Mouse (Mus musculus): ENCODE results near the gene Gabarapl1.
"Not testable (repeated sequence)": the region's sequence is repeated elsewhere in the genome, so short reads cannot be mapped to it uniquely, and the experiment has no call there.

Gabarapl1 gene

GRCm38 (mm10) chr6:129532942-129533860, at the start of gene Gabarapl1:
Gene Gabarapl1, plus strand, starts transcription at chr6:129533160.
- in situ Hi-C loops (cut with MboI, MseI): no loop called here

DNA sequence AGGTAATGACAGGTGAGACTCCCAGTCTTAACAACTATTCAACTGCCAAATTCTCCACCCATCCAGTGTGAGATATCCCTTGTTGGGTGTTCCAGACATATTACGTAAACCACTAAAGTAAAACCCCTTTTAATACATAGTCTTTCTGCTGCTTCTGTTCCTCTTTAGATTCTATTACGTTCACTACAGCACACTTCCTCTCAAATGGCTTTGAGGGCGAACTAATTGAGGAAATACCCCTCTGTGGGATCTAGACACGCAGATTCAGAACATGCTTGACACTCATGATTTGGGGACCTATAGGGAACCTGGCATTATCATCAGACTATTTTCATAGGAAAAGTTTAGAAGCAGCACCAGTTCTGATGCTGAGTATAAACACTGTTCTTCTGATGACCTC, 38.0 kb upstream of the Gabarapl1 start:
- in situ Hi-C loops (cut with MboI, MseI): no loop called here

- in situ Hi-C loops (cut with MboI, MseI): no loop called here
These were observed 35.4 kb upstream of the Gabarapl1 start for GRCm38 (mm10) chr6:129497345-129498218.

DNA sequence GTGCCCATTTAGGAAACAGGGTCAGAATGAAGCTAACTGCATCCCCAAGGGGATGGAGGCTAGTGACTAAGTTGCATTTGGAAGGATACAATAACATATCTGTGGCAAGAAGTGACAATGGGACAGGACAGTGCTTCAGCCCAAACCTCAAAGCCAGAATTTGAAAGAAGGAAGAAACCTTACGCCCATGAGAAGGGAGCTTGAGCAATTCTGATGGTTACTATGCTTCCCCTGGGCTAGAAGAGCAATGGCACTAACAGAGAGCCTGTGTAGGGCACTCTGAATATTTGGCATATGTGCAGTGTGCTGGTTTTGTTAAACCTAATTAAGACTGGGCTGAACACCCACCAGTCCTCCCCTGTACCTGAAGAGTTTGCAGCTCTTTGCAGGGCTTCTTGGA, 33.4 kb upstream of the Gabarapl1 start:
- in situ Hi-C loops (cut with MboI, MseI): not testable (repeated sequence)

DNA sequence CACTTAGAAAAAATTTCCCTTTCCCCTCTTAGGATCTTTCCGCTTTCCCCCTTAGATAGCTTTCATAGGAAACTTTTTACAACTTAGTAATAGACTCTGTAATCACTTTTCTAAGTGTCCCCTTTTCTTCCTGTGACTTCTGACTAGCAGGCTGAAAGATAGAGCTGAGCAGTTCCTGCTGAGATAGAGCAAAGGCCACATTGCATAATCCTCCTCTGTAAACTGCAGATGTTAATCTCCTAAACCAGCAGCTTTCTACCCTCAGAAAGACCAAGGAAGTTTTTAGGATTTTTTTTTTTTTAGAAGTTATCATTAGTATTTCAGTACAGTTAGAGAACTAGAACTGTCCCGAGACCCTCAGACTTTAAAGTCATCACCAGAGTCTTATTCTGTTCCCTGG, 29.5 kb upstream of the Gabarapl1 start:
- in situ Hi-C loops (cut with MboI, MseI): no loop called here

DNA sequence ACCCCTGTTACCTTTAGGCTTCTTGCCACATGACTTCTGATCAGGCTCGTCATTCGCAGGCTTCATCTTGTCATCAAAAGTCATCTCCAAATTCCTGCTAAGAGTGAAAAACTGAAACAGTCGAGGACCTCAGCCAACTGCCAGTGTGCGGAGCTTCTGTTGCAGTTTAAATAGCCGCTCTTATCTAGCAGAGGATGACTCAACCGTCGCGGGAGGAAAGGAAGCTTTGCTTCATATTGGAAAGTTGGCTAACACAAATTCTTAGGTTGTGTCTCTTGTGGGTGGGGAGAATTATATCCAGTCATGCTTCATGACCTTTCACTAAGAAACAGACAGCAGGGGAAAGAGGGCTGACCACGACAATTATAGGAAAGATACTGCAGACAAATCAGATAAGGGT, 25.9 kb upstream of the Gabarapl1 start, which contains the start of gene Olr1:
Gene Olr1, minus strand, starts transcription at position 142 of the 400 bp plus-strand sequence.
- in situ Hi-C loops (cut with MboI, MseI): no loop called here

- in situ Hi-C loops (cut with MboI, MseI): loop anchor here (10.0 kb wide), 1 partner anchor 126 kb away; the partner anchor contains the start of gene Clec12b
These were observed 22.6 kb upstream of the Gabarapl1 start for GRCm38 (mm10) chr6:129510120-129510911.

- in situ Hi-C loops (cut with MboI, MseI): loop anchor here (10.0 kb wide), 1 partner anchor 128 kb away; the partner anchor contains the start of gene Clec12b
These were observed 20.6 kb upstream of the Gabarapl1 start, which contains the start of gene Tmem52b for GRCm38 (mm10) chr6:129512367-129512766. Gene Tmem52b, plus strand, starts transcription at chr6:129512555.

GRCm38 (mm10) chr6:129512868-129513267, 20.1 kb upstream of the Gabarapl1 start:
- in situ Hi-C loops (cut with MboI, MseI): loop anchor here (10.0 kb wide), 1 partner anchor 128 kb away; the partner anchor contains the start of gene Clec12b

DNA sequence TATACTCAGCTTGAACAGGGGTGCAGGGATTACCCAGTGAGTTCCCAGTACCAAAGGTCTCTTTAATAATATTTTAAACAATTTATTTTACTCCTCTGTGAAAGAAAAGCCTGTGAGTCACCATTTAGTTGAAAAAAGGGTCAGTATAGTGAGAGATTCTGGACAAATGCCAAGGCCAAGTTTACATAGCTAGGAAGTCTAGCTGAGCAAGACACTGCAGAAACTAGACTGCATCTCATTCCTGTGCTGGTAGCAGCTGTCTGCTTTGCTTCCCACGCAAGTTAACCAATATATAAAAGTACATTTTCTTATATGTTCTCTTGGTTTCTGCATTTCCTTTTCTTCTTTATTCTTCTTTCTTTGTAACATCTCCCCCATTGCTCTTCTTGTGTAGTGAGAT, 19.6 kb upstream of the Gabarapl1 start:
- in situ Hi-C loops (cut with MboI, MseI): loop anchor here (10.0 kb wide), 1 partner anchor 129 kb away; the partner anchor contains the start of gene Clec12b

DNA sequence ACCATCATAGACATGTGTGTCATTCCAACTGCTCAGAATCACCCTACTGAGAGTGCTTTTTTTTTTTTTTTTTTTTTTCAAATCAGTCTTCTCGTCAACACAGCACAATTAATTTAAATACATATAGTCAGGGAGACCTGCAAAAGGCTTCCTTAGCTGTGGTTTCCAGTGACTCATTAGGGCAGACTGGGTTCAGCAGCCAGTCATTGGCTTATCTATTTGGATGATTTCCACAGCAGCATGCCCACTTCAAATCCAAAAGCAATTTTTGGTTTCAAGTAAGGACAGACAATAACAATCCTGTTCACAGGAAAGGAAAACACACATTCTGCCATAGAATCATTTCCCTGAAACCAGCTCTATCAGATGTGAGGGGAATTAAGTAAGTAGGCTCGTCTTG, 18.6 kb upstream of the Gabarapl1 start:
- in situ Hi-C loops (cut with MboI, MseI): loop anchor here (10.0 kb wide), 1 partner anchor 130 kb away; the partner anchor contains the start of gene Clec12b

DNA sequence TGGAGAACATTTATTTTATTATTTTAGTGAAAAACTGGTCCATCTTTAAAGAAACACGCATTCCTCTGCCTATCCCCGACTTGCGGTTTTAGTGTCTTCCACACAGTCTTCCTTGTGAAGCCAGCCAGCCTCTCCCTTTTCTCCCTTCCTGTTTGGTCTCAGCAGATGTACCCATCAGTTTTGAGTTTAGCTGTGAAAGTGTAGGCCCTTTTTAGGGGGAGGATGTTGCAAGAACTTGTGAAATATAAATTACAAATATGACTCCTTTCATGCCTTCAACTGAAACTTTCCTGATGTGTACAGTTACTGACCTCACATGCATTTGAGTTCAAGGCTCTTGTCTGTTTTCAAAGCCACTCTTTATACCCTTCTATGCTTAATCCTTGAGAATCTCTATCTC, 17.9 kb upstream of the Gabarapl1 start:
- in situ Hi-C loops (cut with MboI, MseI): loop anchor here (10.0 kb wide), 1 partner anchor 130 kb away; the partner anchor contains the start of gene Clec12b

DNA sequence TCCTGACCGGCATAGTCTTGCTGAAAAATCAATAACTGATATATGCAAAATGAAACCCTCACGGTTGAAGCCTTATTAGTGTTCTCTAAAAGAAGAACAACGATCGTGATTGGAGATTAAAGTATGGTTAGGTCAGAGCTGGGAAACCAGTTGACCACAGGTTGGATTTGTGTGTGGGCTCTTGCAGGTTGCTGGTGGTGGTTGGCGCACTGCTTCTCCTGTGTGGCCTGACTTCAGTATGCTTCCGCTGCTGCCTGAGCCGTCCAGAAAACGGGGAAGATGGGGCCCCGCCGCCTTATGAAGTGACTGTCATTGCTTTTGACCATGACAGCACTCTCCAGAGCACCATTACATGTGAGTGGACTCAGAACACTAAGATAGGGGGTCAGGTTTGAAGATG, 16.6 kb upstream of the Gabarapl1 start:
- in situ Hi-C loops (cut with MboI, MseI): loop anchor here (10.0 kb wide), 1 partner anchor 132 kb away; the partner anchor contains the start of gene Clec12b

DNA sequence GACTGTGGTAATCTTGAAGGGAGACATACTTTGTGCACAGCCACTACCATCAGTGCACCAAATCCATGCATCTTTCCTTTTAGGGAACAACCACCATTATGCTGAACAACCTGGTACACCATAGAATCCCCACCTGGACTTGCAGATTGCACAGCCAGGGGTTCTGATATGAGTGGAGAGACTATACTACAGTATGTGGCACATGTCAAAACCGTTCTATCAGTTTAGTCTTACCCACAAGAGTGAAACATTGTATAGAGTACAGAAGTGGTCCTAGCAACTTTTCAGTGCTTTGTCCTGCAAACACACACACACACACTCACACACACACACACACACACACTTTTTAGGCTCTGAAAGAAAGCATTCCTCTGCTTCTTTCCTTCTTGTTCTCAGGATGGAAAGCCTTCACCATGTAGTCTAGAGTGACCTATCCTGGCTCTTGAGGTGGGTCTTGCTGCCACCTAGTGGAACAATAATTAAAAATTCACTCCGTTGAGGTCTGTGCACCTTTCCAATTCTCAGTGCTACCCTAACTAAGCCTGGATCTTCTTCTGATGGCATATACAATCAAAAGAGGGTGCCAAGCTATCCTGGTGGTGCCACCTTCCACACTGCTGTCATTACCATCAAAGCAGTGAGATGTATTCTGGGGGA, 15.1 kb upstream of the Gabarapl1 start:
- in situ Hi-C loops (cut with MboI, MseI): loop anchor here (10.0 kb wide), 1 partner anchor 133 kb away; the partner anchor contains the start of gene Clec12b

DNA sequence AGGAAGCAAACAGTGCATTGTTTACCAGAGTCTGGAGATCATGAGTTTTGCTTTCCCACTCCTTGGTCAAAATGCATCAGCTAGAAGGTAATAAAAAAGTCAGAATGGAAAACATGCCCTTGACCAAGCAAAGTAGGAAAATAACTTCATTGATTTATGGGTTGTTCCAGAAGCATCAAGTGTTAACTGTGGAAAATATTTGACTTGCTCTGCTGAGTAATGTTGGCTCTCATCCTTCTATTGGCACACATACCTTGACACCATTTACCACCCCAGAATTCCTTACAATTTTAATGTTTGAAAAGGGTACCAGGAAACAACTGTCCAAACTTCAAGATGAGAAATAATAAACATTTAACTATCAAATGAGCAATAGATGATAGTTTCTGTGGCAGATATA, 6.9 kb upstream of the Gabarapl1 start:
- in situ Hi-C loops (cut with MboI, MseI): no loop called here

DNA sequence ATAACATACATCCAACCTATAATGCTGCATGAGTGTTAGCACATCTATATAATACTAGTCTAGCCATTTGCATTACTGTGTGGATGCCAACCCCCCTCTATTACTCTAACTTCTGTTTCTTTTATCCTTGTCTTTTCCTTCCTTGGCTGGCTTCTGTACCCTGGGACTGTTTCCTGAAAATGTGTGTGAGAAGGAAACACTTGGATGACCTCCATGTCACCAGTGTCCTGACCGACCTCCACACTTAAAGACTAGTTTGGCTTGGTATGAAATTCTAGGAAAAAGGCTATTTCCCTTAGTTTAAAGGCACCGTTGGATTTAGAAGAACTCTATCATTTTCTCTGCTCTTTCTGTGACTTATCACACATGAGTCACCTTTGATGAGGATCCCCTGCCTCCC, 5.5 kb upstream of the Gabarapl1 start:
- in situ Hi-C loops (cut with MboI, MseI): no loop called here

DNA sequence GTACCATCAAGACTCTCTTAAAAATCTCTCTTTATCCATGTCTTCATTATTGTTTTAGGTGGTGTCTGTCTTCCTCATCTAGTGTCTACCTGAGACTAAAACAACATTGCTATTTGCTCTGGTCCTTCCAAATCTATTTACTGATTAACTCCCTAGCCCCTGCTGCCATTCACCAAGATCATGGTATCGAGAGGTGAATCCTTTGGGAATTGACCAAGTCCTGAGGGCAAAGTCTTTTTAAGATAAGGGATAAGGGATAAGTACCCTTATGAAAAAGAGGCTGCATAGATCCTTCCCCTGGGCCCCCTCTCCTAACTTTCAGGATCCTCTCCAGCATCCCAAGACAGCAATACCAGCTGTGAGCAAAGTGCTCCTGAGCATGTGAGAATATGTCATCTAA, 3.4 kb upstream of the Gabarapl1 start:
- in situ Hi-C loops (cut with MboI, MseI): no loop called here

DNA sequence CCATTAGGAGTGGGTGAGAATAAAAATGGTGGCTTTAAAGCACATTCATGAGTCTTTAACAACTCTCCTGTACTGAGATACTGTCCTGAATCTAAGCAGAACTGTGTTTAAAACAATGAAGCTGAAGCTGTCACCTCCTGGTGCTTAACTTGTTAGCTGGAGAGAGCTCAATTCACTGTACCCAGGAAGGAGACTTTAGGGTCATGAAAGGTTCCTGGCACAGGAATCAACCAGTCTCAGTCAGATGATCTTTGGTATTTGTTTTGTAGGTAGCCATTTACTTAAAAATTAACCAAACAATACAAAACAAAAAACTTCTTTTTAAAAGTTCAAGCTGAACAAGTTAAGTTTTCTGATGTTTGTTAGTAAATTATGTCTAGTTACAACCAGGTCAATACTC, 2.7 kb upstream of the Gabarapl1 start:
- in situ Hi-C loops (cut with MboI, MseI): no loop called here

GRCm38 (mm10) chr6:129532556-129532941, 411 bp upstream of the Gabarapl1 start:
- in situ Hi-C loops (cut with MboI, MseI): no loop called here

GRCm38 (mm10) chr6:129534057-129534456, 1.1 kb downstream of the Gabarapl1 start:
- in situ Hi-C loops (cut with MboI, MseI): no loop called here

Data from T-helper 2 cell (primary cell).